Mouse (Mus musculus): ENCODE measurements around the gene Acaa1a.
A peak's percentile ranks its signal among the peaks of the same experiment; 100 is the strongest.
"Not testable (repeated sequence)": the region's sequence is repeated elsewhere in the genome, so short reads cannot be mapped to it uniquely, and the experiment has no call there.

The Acaa1a gene

DNA sequence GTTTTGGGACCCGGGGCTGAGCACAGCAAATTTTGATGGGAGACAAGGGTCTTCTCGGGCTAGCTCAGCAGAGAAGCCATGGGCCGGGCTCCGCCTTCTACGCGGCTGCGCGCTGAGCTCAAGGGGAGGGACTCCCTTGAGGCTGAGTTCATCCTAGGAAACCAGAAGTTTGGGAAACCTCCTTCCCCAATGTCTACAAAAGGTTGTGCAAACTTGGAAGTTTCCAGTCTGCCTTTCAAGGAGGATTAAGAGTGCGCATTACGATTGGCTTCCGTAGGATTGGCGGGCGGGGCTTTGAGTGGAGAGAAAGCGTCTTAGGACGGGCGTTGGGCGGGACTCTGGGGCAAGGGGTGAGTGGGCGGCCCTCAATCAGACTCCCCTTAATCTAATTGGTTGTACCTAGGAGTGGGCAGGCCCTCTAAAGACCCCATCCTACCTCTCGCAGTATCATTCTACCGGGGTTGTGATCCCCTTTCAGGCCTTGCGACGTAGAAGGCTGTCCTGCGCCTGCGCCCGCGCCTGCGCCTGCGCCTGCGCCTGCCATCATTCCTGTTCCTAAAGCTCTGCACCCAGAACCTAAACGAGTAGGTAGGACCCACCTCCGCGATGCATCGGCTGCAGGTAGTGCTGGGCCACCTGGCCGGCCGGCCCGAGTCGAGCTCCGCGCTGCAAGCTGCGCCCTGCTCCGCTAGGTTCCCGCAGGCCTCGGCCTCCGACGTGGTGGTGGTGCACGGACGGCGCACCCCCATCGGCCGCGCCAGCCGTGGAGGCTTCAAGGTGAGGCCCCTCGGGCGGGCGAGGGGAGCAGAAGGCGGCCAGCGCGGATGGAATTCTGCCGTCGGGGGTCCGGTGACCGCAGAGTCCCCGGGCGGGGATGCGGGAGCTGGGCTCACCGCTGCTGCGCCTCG, 1.7 kb downstream of the Acaa1a start, which contains the start of gene Myd88:
TSS of gene Myd88 (minus strand) at position 503 of the 908 bp plus-strand sequence.
- DNase-seq, result peak; percentile 93

DNA sequence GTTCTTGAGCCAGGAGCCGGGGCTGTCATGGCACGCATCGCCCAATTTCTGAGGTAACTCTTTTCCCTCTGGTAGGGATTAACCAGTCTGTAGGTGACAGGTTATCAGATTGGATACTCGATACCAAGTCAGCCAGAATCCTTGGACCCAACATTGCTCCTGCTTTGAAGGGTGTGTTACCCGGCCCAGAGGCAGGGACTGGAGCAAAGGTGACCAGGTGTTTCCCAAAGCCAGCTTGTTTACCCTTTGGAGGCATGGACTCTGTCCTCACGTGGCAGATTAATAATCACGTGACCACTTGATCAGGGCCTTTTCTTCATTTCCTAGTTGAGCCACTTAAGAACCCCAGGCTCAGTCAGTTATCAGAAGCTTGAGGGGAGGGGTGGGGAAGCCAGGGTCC, 3.3 kb downstream of the Acaa1a start:
- no peak for DNase-seq

DNA sequence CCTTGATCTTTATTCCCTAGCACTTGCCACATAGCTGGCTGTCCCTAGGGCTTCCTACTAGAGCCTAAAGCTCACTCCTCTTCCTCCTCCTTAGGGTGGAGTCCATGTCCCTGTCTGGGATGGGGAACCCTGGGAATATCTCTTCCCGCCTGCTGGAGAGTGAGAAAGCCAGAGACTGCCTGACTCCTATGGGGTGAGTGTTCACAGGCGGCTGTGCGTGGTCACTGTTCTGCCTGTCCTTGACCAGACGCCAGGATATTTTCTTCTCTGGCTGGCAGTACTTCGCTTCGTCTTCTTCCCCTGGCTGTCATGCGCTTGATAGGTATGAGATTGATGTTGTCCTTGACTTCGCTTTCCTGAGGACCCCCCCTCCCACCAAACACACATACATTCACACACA, 6.9 kb downstream of the Acaa1a start:
- no peak for DNase-seq

DNA sequence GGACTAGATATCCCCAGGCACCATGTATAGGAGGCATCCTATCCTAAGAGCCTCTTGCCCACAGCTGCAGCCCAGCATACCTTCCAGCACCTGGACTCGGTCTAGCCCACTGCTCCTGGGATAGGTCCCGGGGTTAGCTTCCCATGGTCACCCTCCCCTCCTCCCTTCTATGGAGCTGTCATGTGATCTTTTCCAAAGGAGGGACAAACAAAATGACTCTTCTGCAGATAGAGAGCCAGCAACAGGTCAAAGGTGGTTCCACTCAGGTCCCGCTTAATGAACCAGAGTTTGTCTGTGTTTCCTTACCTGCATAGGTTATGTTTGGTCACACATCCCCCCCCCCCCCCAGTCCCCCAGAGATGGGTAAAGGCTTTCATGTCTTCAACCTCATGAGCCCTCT, 11.1 kb downstream of the Acaa1a start:
- DNase-seq, result no peak

DNA sequence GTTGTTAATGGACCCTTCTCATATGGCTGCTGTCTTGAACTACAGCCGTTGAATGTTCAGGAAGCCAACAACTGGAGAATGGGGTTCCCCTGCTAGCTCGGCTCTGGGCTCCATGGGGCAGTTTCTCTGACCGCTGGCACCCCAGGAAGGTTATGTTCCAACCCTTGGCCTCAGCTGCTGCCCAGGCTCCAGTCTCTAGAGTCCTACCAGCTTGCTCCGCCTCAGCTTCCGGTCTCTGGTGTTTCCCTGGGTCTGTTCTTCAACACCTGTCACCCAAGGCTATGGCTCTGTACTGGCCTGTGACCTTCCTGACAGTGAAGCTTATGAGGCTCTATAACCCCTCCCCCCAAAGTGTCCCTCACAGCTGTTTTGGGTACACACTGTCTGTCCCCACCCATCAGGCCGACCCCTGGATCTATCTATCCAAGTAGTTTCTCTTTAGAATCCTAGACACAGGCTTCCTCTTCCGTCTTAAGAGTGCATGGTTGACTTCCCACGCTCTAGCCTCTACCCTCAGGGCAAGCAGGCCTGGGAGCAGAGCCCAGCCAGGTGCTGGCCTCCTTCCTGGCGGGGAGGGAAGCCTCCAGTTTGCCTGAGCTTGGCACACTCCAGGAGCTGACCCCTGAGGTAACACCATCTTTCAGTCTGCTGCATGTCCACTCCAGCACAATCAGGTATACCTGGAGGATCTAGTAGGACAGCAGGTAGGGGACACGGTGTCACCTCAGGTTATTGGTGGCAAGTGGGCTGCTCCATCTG, 11.7 kb downstream of the Acaa1a start:
- no peak for DNase-seq

DNA sequence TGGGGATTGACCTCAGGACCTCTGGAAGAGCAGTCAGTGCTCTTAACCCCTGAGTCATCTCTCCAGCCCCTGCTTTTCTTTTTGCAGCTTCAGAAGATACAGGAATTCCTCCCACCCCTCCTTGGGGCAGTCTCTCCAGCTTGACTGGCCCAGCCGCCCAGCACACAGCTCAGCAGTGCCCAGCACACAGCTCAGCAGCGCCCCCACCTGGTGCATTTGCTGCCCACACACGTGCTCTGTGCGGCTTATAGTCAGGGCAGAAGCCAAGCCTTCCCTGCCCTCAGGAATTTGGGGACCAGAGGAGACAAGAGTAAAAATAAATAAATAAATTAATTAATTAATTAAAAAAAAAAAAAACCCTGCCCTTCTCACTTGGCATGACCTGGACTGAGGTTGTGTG, 12.6 kb downstream of the Acaa1a start:
- DNase-seq, result peak; percentile 90

DNA sequence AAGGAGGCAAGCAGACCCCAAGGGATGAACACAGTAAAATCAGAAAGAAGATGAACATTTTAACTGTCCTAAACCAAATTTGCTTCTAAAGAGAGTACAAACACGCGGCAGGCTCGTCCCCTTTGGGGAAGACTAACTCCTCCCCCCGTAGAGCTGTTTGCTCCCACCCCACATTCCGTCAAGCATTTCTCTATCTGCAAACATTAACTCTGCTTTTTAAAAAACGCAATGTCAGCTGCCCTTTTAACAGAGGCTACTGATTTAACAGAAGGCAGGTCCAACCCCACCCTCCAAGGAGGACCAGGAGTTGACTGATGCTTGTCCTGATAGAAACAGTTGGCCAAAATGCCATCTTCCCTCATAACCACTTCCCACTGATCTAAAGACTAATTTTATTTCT, 14.4 kb downstream of the Acaa1a start:
- DNase-seq, result no peak

DNA sequence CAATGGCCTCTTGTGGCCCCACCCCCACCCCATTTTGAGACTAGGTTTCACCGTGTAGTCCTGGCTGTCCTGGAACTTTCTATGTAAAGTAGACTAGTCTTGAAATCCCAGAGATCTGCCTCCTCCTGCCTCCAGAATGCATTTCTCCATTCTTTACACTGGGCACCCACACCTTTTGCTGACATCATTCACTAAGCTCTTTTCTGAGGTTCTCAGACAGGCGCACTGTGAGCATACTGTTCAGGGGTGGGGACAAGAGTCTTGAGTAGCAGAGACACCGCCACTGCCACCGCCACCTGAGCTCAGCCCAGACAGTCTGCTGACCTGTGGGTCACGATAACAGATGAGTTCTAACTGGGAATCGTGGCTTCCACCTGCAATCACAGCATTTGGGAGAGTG, 16.5 kb downstream of the Acaa1a start:
- DNase-seq, result no peak

DNA sequence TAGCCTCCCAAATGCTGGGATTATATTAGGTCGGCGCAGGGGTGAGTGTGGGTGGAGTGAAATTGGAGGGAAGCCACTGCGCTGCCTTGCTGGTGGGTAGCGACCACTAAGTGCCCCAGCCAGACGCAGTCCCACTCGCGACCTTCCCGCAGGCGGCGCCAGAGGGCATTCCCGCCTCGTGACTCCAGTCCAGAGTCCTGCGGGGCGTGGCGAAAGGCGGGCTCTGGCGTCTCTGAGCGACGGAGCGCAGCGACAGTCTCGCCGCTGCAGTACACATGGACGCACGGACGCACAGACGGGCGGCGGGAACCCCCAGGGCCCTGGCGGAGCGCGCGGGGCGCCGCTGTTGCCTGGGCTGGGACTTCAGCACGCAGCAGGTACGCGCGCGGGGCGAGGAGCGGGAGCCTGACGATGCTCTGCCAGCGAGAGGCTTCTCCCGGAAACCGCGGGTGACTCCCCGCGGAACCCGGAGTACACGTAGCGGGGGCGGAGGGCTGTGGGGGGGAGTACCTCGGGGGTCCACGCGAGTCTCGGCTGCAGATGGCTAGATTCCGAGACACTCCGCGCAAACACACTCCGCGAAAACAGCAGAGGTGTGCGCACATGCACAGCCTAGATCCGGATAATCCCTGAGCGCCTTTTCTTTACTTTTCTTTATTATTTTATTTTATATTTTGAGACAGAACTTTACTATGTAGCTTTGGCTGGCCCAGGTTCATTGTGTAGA, 18.0 kb downstream of the Acaa1a start, which contains the start of gene Xylb:
TSS of gene Xylb (plus strand) at position 51 of the 727 bp plus-strand sequence.
- peak; percentile 94 for DNase-seq

DNA sequence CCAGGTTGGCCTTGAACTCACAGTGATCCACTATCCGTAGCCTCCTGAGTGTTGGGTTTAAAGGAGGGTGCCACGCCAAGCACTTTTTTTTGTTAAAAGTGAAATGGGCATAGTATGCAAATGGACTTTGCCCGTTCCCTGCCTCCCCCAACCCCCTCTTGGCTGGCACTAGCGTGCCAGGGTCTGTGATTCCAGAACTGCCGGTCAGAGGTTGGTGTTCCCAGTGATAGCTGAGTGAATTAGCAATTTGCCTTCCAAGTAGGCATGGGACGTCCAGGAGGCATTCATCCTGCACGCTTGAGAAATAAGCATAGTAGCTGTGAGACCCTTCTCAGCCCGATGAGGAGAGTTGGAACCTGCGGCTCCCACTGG, 18.6 kb downstream of the Acaa1a start:
- no peak for DNase-seq

DNA sequence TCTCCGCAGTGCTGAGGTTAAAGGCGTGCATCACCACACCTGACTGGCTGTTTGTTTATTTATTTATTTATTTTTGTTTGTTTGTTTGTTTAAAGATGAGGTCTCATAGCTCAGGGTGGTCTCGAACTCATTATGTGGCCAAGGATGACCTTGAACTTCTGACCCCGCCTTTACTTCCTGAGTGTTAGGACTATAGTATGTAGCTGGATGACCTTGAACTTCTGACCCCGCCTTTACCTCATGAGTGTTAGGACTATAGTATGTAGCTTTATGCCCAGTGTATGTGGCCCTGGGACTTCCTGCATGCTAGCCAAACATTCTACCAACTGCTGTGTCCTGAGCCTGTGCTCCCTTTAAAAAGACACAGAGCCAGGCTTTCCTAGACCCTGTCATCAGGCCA, 21.9 kb downstream of the Acaa1a start:
- DNase-seq, result no peak

DNA sequence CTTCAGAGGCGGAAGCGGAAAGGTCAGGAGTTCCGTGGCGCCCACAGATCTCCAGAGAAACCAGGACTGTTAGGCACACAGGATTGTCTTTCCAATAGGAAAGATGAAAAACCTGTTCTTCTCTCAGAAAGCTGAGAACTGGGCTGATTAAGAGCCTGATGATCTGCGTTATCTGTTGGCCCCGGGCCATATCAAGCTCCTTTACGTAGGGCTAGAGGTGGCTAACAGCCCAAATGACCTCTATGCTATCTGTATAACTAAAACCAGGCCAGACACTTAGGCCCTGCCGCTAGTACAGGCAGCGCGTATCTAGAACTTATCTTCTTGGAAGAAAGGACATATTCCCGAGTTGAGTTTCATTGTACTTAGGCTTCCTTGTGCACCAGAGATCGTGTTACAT, 23.8 kb downstream of the Acaa1a start:
- no peak for DNase-seq

DNA sequence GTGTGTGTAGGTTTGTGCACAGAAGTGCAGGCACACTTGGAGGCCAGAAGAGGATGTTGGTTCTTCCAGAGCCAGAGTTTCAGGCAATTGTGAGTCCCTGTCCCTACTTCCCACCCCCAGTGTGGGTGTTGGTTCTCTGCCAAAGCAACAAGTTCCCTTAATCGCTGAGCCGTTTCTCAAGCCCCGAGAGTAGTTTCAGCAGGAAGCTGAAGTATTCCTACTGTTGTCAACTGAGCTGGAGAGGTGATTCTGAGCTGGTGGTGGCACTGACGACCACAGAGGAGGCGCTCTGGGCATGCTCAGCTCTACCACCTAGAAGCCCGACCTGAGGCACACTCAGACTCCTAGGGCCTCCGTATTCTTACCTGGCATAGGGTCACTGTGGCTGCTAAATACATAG, 25.8 kb downstream of the Acaa1a start, which contains the start of gene Slc22a14:
TSS of gene Slc22a14 (minus strand) at position 270 of the 400 bp plus-strand sequence.
- no peak for DNase-seq

DNA sequence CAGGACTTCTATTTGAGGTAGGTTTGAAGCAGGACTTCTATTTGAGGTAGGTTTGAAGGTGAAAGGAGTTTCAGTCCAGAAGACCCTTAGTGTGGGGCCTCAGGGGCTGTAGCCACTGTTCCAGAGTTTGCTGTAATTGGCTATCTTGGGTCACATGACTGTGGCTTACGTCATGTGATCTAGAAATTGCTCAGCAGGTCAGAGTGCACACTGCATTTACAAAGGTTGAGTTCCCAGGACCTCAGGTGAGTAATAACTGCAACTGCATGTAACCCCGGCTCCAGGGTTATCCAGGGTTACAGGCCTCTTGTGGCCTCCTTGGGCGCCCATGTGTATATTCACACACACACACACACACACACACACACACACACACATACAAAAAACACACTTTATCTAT, 28.9 kb downstream of the Acaa1a start:
- no peak for DNase-seq

DNA sequence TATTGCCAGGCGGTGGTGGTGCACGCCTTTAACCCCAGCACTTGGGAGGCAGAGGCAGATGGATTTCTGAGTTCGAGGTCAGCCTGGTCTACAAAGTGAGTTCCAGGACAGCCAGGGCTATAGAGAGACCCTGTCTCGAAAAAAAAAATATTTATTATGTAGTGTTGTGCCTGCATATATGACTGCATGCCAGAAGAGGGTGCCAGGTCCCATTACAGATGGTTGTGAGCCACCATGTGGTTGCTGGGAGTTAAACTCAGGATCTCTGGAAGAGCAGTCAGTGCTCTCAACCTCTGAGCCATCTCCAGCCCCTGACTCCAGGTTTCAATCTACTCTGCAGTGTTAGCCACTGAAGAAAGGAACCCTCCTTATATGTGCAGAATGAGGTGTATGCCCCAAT, 31.3 kb downstream of the Acaa1a start:
- not testable (repeated sequence) for DNase-seq

DNA sequence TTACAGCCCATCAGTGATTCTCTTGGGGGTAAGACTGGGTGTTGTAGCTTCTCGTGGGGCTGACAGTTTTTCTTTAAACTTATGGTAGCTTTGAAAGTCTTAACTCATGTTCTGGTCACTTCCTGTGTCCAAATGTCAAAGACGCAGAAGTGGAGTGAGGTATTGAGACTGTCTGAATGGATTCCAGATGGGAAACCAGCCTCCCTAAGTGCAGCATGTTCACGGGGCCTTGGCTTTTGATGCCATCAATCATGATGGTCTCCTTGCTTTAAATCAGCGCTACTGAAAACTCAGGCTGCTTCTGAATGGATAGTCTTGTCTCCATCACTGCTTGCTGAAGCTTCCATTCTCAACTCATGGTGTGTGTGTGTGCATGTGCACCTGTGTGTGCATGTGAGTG, 31.8 kb downstream of the Acaa1a start:
- no peak for DNase-seq

DNA sequence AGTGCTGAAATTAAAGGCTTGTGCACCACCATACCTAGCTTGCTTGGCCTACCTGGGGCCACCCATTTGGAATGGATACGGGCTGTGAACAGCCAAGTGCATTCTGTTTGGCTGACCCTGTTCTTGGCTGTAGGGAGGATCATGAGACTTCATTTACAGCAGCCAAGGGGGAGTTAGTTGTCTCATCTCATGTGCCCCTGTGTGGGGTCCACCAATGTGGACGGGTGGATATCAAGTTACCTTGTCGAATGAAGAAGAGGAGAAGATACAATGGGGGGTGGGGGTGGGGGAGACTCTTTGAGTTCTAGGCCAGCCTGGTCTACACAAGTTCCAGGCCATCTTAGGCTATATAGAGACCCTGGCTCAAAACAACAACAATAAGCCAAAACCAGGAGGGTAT, 35.5 kb downstream of the Acaa1a start:
- DNase-seq, result no peak

DNA sequence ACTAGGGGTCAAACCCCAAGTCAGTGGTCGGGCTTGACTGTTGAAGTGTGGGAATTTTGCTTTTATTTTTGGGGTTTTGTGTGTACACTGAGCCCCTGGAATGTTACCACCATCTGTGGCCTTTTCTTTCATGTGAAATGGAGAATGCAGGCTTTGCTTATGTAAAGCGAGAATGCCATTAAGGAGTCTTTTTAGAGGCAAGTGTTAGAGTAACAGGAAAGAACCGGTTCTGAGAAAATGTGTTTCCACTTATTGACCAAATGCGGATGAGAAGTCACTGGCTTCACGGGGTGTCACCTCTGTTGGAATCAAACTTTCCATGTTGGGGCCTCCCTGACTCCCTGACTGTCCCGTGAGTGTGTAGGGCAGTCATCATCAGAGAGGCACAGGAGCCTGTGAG, 36.1 kb downstream of the Acaa1a start:
- DNase-seq, result no peak

DNA sequence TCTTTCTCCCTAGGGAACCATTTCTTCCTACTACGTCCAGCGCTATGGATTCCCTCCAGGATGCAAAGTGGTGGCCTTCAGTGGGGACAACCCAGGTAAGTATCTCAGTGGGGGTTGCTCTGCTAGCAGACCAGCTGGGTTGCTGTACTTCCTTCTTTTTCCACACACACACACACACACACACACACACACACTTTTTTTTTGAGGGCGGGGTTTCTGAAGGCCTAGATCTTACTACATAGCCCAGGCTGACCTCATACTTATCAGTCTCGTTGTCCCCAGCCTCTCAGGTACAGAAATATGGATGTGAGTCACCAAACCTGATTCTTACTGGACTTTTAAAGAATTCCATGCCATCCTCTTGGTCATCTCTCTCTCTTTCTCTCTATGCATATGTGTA, 38.8 kb downstream of the Acaa1a start:
- DNase-seq, result no peak

DNA sequence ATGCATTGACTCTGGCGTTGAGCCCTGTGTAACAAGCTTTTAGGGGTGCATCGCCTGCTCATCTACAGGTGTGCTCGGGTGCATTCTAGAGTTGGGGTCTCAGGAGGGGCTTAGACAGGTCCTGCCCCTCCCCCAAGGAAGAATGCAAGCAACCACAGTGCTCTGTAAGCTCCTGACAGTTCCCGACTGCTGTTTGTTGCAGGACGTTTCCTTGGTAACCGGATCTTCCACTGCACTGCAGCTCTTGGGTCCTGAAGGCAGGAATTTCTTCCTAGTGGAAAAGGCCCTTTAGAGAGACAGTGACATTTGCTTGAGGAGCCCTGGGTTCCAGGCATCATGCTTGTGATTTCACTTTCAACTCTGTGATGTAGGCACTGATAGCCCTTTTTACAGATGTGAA, 43.1 kb downstream of the Acaa1a start:
- no peak for DNase-seq

DNA sequence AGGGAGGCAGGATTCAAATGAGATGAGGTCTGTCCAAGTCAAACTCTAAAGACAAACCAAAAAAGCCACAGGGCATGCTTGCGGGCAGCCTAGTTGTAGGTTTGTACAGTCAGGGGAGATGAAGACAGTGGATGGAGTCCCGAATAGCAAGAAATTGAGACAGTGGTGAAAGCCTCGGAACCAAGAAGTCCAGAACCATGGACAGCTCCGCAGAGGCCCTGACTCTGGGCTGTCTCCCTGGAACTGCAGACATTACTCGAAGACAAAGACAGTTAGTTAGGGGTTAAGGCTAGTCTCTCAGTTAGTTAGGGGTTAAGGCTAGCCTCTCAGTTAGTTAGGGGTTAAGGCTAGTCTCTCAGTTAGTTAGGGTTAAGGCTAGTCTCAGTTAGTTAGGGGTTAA, 49.5 kb downstream of the Acaa1a start:
- DNase-seq, result peak; percentile 45

DNA sequence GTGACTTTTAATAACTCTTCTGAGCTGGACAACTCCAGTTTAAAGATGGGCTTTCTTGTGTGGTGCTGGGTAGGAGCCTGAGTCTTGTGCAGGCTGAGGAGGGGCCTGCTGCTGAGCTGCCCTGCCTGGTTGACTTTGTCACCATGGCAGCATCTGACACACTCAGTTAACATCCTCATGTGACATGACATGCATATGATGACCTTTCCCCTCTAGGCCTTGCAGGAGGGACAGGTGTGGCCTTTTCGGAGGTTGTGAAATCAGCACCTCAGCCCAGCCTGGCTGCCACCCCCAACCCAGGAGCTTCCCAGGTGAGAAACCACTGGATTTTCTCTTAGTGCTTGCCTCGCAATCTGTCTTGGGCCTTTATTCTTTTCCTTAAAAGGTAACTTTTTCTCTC, 50.7 kb downstream of the Acaa1a start:
- DNase-seq, result no peak

DNA sequence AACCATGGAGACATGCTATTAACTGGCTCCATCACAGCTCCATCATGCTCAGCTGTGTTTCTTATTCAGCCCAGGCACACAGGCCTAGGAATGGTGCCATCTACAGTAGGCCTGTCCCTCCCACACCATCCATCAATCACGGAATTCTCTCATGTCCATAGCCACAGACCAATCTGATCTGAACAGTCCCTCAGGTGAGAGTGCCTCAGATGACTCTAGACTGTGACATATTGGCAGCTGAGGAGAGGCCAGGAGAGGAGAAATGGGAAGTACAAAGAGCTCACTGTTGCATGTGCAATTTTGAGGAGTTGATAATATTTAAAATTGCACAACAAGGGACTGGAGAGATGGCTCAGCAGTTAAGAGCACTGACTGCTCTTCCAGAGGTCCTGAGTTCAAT, 55.3 kb downstream of the Acaa1a start:
- no peak for DNase-seq
